Mouse (Mus musculus): ENCODE measurements around the gene Rnf208. TPM values are rescaled to one million over a fixed set of nuclear protein-coding genes. Genes with fewer than 3 reads are reported as not detected.

Gene Rnf208
- polyA plus RNA-seq (2015; fragmentation: Nextera tagmentation; extraction: Ambion mirVana) = 24.2 and 27.4 TPM in 2 replicates

- no peak for TF ChIP-seq CTCF (IDR thresholded peaks at IDR 0.05; ENCODE audit: low read depth)
- no peaks in the 10 kb centered on the region for H3K27me3 ChIP-seq (ENCODE audit: insufficient read depth, low read length)
- 0 out of 2 replicates have a peak, but pooled peaks have one; percentile 0 for ATAC-seq (replicated peaks; ENCODE audit: low FRiP score, low read depth)
- peaks cover 20% of the 10 kb centered on the region for H3K4me1 ChIP-seq (replicated peaks; ENCODE audit: insufficient read depth, low read length)
- WGBS = under 1% methylated on average over 45 of the region's 59 CpGs
- peak within 1 kb of the TSS; percentile 59 for H3K27ac ChIP-seq
- no peaks in the 10 kb centered on the region for H3K9me3 ChIP-seq (replicated peaks; ENCODE audit: low read length)
- H3K4me3 ChIP-seq (replicated peaks; ENCODE audit: low read depth, low read length) = peak within 1 kb of the TSS; percentile 49
- H3K36me3 ChIP-seq (ENCODE audit: insufficient read depth, low read length) = no peaks in the 10 kb centered on the region
- H3K9ac ChIP-seq (ENCODE audit: low read depth, low read length) = peak within 1 kb of the TSS; percentile 68
- no peak for DNase-seq (ENCODE audit: low spot score)
- peak within 1 kb of the TSS; percentile 92 for H3K4me2 ChIP-seq (ENCODE audit: low read length)
Measured at GRCm38 (mm10) chr2:25242101-25242506, at the start of gene Rnf208, which contains the start of gene Cysrt1. Gene Rnf208 (plus strand): TSS chr2:25242255. Gene Cysrt1 (minus strand): TSS chr2:25242452.

- Histone ChIP-seq H3K4me2 (ENCODE audit: low read length) (peak overlapping the region; percentile 65; the same call in 1 of the 2 replicates), H3K27ac (peak overlapping the region; percentile 43; the same call in 1 of the 2 replicates), H3K27me3 (ENCODE audit: insufficient read depth, low read length) (no peaks in the 10 kb centered on the region), H3K36me3 (ENCODE audit: insufficient read depth, low read length) (no peaks in the 10 kb centered on the region), H3K9me3 (replicated peaks; ENCODE audit: low read length) (no peaks in the 10 kb centered on the region), H3K4me1 (replicated peaks; ENCODE audit: insufficient read depth, low read length) (peaks cover 14% of the 10 kb centered on the region), H3K4me3 (replicated peaks; ENCODE audit: low read depth, low read length) (0 out of 2 replicates have a peak overlapping the region, but pooled peaks have one; percentile 2), H3K9ac (ENCODE audit: low read depth, low read length) (no peak overlapping the region)
- under 1% methylated on average over 6 of the region's 6 CpGs for WGBS
- DNase-seq (ENCODE audit: low spot score) (peak; percentile 96), ATAC-seq (replicated peaks; ENCODE audit: low FRiP score, low read depth) (peak; percentile 83)
- peak; percentile 97 for TF ChIP-seq CTCF (IDR thresholded peaks at IDR 0.05; ENCODE audit: low read depth)
Measured at GRCm38 (mm10) chr2:25193330-25193770, 48.7 kb upstream of the Rnf208 start.

- 76% methylated on average over 5 of the region's 5 CpGs for WGBS
- no peaks in the 10 kb centered on the region for H3K27me3 ChIP-seq (ENCODE audit: insufficient read depth, low read length)
- peak overlapping the region; percentile 43; the same call in 1 of the 2 replicates for H3K27ac ChIP-seq
- no peak overlapping the region for H3K4me3 ChIP-seq (replicated peaks; ENCODE audit: low read depth, low read length)
- peaks cover 14% of the 10 kb centered on the region for H3K4me1 ChIP-seq (replicated peaks; ENCODE audit: insufficient read depth, low read length)
- ATAC-seq (replicated peaks; ENCODE audit: low FRiP score, low read depth) (no peak), DNase-seq (ENCODE audit: low spot score) (no peak)
- no peaks in the 10 kb centered on the region for H3K36me3 ChIP-seq (ENCODE audit: insufficient read depth, low read length)
- no peak overlapping the region for H3K9ac ChIP-seq (ENCODE audit: low read depth, low read length)
- H3K9me3 ChIP-seq (replicated peaks; ENCODE audit: low read length) = no peaks in the 10 kb centered on the region
- H3K4me2 ChIP-seq (ENCODE audit: low read length) = peak overlapping the region; percentile 65
- no peak for TF ChIP-seq CTCF (IDR thresholded peaks at IDR 0.05; ENCODE audit: low read depth)
Measured at GRCm38 (mm10) chr2:25194006-25194405, 48.0 kb upstream of the Rnf208 start.

- Histone ChIP-seq H3K4me2 (ENCODE audit: low read length) (peak overlapping the region; percentile 65), H3K9ac (ENCODE audit: low read depth, low read length) (no peak overlapping the region), H3K27me3 (ENCODE audit: insufficient read depth, low read length) (no peaks in the 10 kb centered on the region), H3K27ac (0 out of 2 replicates have a peak overlapping the region, but pooled peaks have one; percentile 31), H3K9me3 (replicated peaks; ENCODE audit: low read length) (no peaks in the 10 kb centered on the region), H3K36me3 (ENCODE audit: insufficient read depth, low read length) (peaks cover under 1% of the 10 kb centered on the region; the same call in 1 of the 2 replicates), H3K4me3 (replicated peaks; ENCODE audit: low read depth, low read length) (no peak overlapping the region), H3K4me1 (replicated peaks; ENCODE audit: insufficient read depth, low read length) (peaks cover 14% of the 10 kb centered on the region)
- ATAC-seq (replicated peaks; ENCODE audit: low FRiP score, low read depth) = no peak
- 83% methylated on average over 17 of the region's 17 CpGs for WGBS
- no peak for DNase-seq (ENCODE audit: low spot score)
- TF ChIP-seq CTCF (IDR thresholded peaks at IDR 0.05; ENCODE audit: low read depth) = no peak
Measured at GRCm38 (mm10) chr2:25194486-25195171, 47.4 kb upstream of the Rnf208 start.

- Histone ChIP-seq H3K9me3 (replicated peaks; ENCODE audit: low read length) (no peaks in the 10 kb centered on the region), H3K4me1 (replicated peaks; ENCODE audit: insufficient read depth, low read length) (peaks cover 14% of the 10 kb centered on the region), H3K4me2 (ENCODE audit: low read length) (peak overlapping the region; percentile 65), H3K9ac (ENCODE audit: low read depth, low read length) (peak overlapping the region; percentile 50), H3K4me3 (replicated peaks; ENCODE audit: low read depth, low read length) (peak overlapping the region; percentile 37), H3K27me3 (ENCODE audit: insufficient read depth, low read length) (no peaks in the 10 kb centered on the region), H3K27ac (peak overlapping the region; percentile 91), H3K36me3 (ENCODE audit: insufficient read depth, low read length) (peaks cover 9% of the 10 kb centered on the region)
- WGBS = 19% methylated on average over 55 of the region's 55 CpGs
- DNase-seq (ENCODE audit: low spot score) = peak; percentile 61
- no peak for ATAC-seq (replicated peaks; ENCODE audit: low FRiP score, low read depth)
- TF ChIP-seq CTCF (IDR thresholded peaks at IDR 0.05; ENCODE audit: low read depth) = no peak
Measured at GRCm38 (mm10) chr2:25195211-25196156, 46.6 kb upstream of the Rnf208 start.
